Mouse (Mus musculus): ENCODE measurements around the gene Zfp626.
"Not testable (repeated sequence)": the region's sequence is repeated elsewhere in the genome, so short reads cannot be mapped to it uniquely, and the experiment has no call there.

The Zfp626 gene

GRCm38 (mm10) chr7:27860396-27861235 lies 53.6 kb downstream of the Zfp626 start:
- peak; percentile 75 to 81 for DNase-seq (ENCODE audit: low read depth in 2 of 2, low spot score in 2 of 2)

GRCm38 (mm10) chr7:27862578-27862977 lies 55.6 kb downstream of the Zfp626 start:
- not testable (repeated sequence) for DNase-seq (ENCODE audit: low read depth in 2 of 2, low spot score in 2 of 2)
